Mouse (Mus musculus): ENCODE data around the gene Ankfy1. TPM values are rescaled to one million over a fixed set of nuclear protein-coding genes. Genes with fewer than 3 reads are reported as not detected.

The Ankfy1 gene
- total and polyA plus RNA-seq, 2 experiments from 2014 or later, result 15.7 to 55.8 TPM

- no peaks in the 10 kb centered on the region for H3K9me3 ChIP-seq (ENCODE audit: low read length)
- no peak overlapping the region for H3K4me3 ChIP-seq (ENCODE audit: low read depth, low read length)
- no peak for ATAC-seq
- H3K4me2 ChIP-seq (ENCODE audit: low read depth), result no peak overlapping the region
- H3K4me1 ChIP-seq (ENCODE audit: insufficient read depth), result no peaks in the 10 kb centered on the region
- 81% methylated on average over 5 of the region's 5 CpGs for WGBS
- no peak for TF ChIP-seq CTCF (IDR thresholded peaks at IDR 0.05; ENCODE audit: low read depth)
- peaks cover 28% of the 10 kb centered on the region for H3K36me3 ChIP-seq (ENCODE audit: insufficient read depth)
- H3K27ac ChIP-seq (ENCODE audit: low read depth, low read length), result no peak overlapping the region; the same call in 1 of the 2 replicates
- no peaks in the 10 kb centered on the region for H3K27me3 ChIP-seq (ENCODE audit: insufficient read depth, low read length)
- no peak overlapping the region for H3K9ac ChIP-seq
- no peak for DNase-seq
Observed at GRCm38 (mm10) chr11:72712721-72713120, 22.9 kb downstream of the Ankfy1 start.

GRCm38 (mm10) chr11:72718161-72718560, 28.4 kb downstream of the Ankfy1 start:
- H3K4me2 ChIP-seq (ENCODE audit: low read depth), result no peak overlapping the region
- WGBS, result 86% methylated on average over 3 of the region's 3 CpGs
- DNase-seq, result no peak
- H3K36me3 ChIP-seq (ENCODE audit: insufficient read depth), result peaks cover 24% of the 10 kb centered on the region
- no peak overlapping the region for H3K4me3 ChIP-seq (ENCODE audit: low read depth, low read length)
- H3K27ac ChIP-seq (ENCODE audit: low read depth, low read length), result no peak overlapping the region
- ATAC-seq, result no peak
- no peaks in the 10 kb centered on the region for H3K4me1 ChIP-seq (ENCODE audit: insufficient read depth)
- no peak overlapping the region for H3K9ac ChIP-seq
- no peak for TF ChIP-seq CTCF (IDR thresholded peaks at IDR 0.05; ENCODE audit: low read depth)
- no peaks in the 10 kb centered on the region for H3K9me3 ChIP-seq (ENCODE audit: low read length)
- no peaks in the 10 kb centered on the region for H3K27me3 ChIP-seq (ENCODE audit: insufficient read depth, low read length)

GRCm38 (mm10) chr11:72723165-72723564, 33.4 kb downstream of the Ankfy1 start:
- WGBS, result 48% methylated on average over 2 of the region's 2 CpGs
- DNase-seq, result no peak
- no peak overlapping the region for H3K4me3 ChIP-seq (ENCODE audit: low read depth, low read length)

GRCm38 (mm10) chr11:72723871-72724270, 34.1 kb downstream of the Ankfy1 start:
- Histone ChIP-seq H3K4me2 (ENCODE audit: low read depth) (no peak overlapping the region), H3K36me3 (ENCODE audit: insufficient read depth) (peaks cover 15% of the 10 kb centered on the region), H3K9ac (no peak overlapping the region), H3K27me3 (ENCODE audit: insufficient read depth, low read length) (no peaks in the 10 kb centered on the region), H3K27ac (ENCODE audit: low read depth, low read length) (no peak overlapping the region), H3K9me3 (ENCODE audit: low read length) (no peaks in the 10 kb centered on the region), H3K4me3 (ENCODE audit: low read depth, low read length) (no peak overlapping the region), H3K4me1 (ENCODE audit: insufficient read depth) (no peaks in the 10 kb centered on the region)
- no peak for ATAC-seq
- peak; percentile 15 for DNase-seq
- peak; percentile 57 for TF ChIP-seq CTCF (IDR thresholded peaks at IDR 0.05; ENCODE audit: low read depth)

More at GRCm38 (mm10) chr11:72723165-72723564, 33.4 kb downstream of the Ankfy1 start:
- no peak overlapping the region for H3K27ac ChIP-seq (ENCODE audit: low read depth, low read length)
- H3K4me2 ChIP-seq (ENCODE audit: low read depth), result no peak overlapping the region
- H3K36me3 ChIP-seq (ENCODE audit: insufficient read depth), result peaks cover 13% of the 10 kb centered on the region
- H3K9ac ChIP-seq, result no peak overlapping the region
- H3K4me1 ChIP-seq (ENCODE audit: insufficient read depth), result no peaks in the 10 kb centered on the region
- ATAC-seq, result no peak
- H3K27me3 ChIP-seq (ENCODE audit: insufficient read depth, low read length), result no peaks in the 10 kb centered on the region
- no peak for TF ChIP-seq CTCF (IDR thresholded peaks at IDR 0.05; ENCODE audit: low read depth)
- H3K9me3 ChIP-seq (ENCODE audit: low read length), result no peaks in the 10 kb centered on the region

- ATAC-seq, result no peak
- peak; percentile 32 for DNase-seq
- no peak overlapping the region for H3K4me2 ChIP-seq (ENCODE audit: low read depth)
- no peaks in the 10 kb centered on the region for H3K9me3 ChIP-seq (ENCODE audit: low read length)
- TF ChIP-seq CTCF (IDR thresholded peaks at IDR 0.05; ENCODE audit: low read depth), result peak; percentile 55
- H3K36me3 ChIP-seq (ENCODE audit: insufficient read depth), result peaks cover 31% of the 10 kb centered on the region
- H3K4me3 ChIP-seq (ENCODE audit: low read depth, low read length), result no peak overlapping the region
- no peak overlapping the region for H3K27ac ChIP-seq (ENCODE audit: low read depth, low read length)
- H3K4me1 ChIP-seq (ENCODE audit: insufficient read depth), result no peaks in the 10 kb centered on the region
- no peak overlapping the region for H3K9ac ChIP-seq
- no peaks in the 10 kb centered on the region for H3K27me3 ChIP-seq (ENCODE audit: insufficient read depth, low read length)
Observed at GRCm38 (mm10) chr11:72726023-72726422, 36.2 kb downstream of the Ankfy1 start.

GRCm38 (mm10) chr11:72733736-72734135, 43.9 kb downstream of the Ankfy1 start:
- H3K36me3 ChIP-seq (ENCODE audit: insufficient read depth), result peaks cover 53% of the 10 kb centered on the region
- WGBS, result 90% methylated on average over 3 of the region's 3 CpGs
- H3K4me3 ChIP-seq (ENCODE audit: low read depth, low read length), result no peak overlapping the region
- no peak overlapping the region for H3K9ac ChIP-seq
- no peak for TF ChIP-seq CTCF (IDR thresholded peaks at IDR 0.05; ENCODE audit: low read depth)
- H3K27me3 ChIP-seq (ENCODE audit: insufficient read depth, low read length), result no peaks in the 10 kb centered on the region
- H3K9me3 ChIP-seq (ENCODE audit: low read length), result no peaks in the 10 kb centered on the region
- no peaks in the 10 kb centered on the region for H3K4me1 ChIP-seq (ENCODE audit: insufficient read depth)
- ATAC-seq (no peak), DNase-seq (no peak)
- no peak overlapping the region for H3K4me2 ChIP-seq (ENCODE audit: low read depth)
- no peak overlapping the region for H3K27ac ChIP-seq (ENCODE audit: low read depth, low read length)

- Histone ChIP-seq H3K27me3 (ENCODE audit: insufficient read depth, low read length) (no peaks in the 10 kb centered on the region), H3K9me3 (ENCODE audit: low read length) (no peaks in the 10 kb centered on the region), H3K4me1 (ENCODE audit: insufficient read depth) (no peaks in the 10 kb centered on the region), H3K9ac (no peak overlapping the region), H3K36me3 (ENCODE audit: insufficient read depth) (peaks cover 52% of the 10 kb centered on the region), H3K27ac (ENCODE audit: low read depth, low read length) (no peak overlapping the region), H3K4me3 (ENCODE audit: low read depth, low read length) (no peak overlapping the region), H3K4me2 (ENCODE audit: low read depth) (no peak overlapping the region)
- WGBS, result 78% methylated on average over 4 of the region's 4 CpGs
- no peak for TF ChIP-seq CTCF (IDR thresholded peaks at IDR 0.05; ENCODE audit: low read depth)
- DNase-seq (no peak), ATAC-seq (no peak)
Observed at GRCm38 (mm10) chr11:72734840-72735518, 45.2 kb downstream of the Ankfy1 start.
